Mouse (Mus musculus) ES-Bruce4 (cell line): ENCODE data around the gene Wnt7a.

Source experiments
- CTCF ChIP-seq: IDR thresholded peaks from one replicate; pipeline ENCODE4 v1.8.1; 2011; ENCODE audit warnings: low read depth, low read length
- EP300 ChIP-seq: IDR thresholded peaks from 2 replicates; pipeline ENCODE4 v1.6.1; 2011; ENCODE audit warnings: low read depth, low read length; ENCODE audit not compliant: insufficient read depth
- POLR2A ChIP-seq: IDR thresholded peaks from one replicate; pipeline ENCODE4 v1.8.1; 2011; ENCODE audit warnings: low read length; ENCODE audit not compliant: insufficient read depth

GRCm38 (mm10) chr6:91441145-91441662 is 30.0 kb upstream of the Wnt7a start:
- TF ChIP-seq CTCF = no peak
- no peak for TF ChIP-seq POLR2A
- no peak for TF ChIP-seq EP300
